Mouse (Mus musculus): ENCODE results near the gene Ola1. TPM values are rescaled to one million over a fixed set of nuclear protein-coding genes. Genes with fewer than 3 reads are reported as not detected.
A peak's percentile ranks its signal among the peaks of the same experiment; 100 is the strongest.

Gene Ola1
- polyA plus RNA-seq, 1 experiment from 2014 or later, result 36.5 TPM

DNA sequence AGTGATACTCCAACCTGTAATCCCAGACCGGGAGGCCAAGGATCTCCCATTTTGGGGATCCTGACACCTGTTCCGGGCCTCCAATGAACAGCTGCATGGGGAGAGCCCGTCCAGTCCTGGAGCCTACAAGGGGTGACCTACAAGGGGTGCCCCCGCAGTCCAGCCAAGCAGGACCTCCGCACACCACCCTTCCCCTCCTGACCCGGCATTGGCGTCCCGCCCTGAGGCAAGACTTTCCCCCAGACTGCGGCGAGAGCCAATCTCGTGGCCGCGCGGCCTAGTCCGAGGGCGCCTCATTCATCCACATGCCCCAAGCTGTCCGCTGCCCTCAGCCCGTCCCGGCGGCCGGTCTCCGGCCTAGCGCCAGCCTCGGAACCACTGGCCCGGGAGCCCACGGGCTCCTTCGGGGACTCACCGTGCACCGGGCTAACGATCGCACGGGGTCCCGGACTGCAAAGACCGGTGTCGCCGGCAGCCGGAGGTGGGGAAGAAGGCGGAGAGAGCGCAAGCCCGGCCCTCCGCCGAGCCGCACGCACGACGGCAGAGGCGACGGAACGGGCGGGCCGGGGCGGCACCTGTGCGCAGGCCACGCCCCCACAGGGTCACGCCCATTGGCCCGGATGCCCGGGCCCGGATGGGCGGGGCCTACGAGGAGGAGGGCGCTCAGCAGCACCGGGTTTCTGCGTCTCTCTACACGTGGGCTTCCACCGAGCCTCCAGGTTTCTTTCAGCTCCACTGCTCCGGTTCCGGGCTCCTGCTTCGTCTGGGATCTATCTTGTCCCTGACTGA, 4.7 kb downstream of the Ola1 start:
- ATAC-seq, result peak; percentile 99
- 1% methylated on average over 60 of the region's 68 CpGs for WGBS (ENCODE audit: insufficient replicate concordance)

DNA sequence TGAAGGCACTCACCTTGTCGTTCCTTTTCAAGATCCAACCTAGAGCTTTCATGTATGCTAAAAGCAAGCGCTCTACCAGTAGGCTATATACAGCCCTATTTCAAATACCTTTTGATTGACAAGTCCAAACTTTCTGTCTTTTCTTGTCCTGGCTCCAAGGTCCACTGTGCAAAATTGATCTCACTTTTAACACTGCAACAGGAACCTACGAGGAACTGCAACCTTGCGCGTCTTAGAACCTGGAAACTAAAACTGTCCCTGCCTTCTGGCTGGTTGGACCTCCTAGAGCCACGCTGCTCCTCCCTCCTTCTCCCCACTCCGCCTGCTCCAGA, 5.2 kb downstream of the Ola1 start:
- peak overlapping the region; percentile 89 for H3K4me2 ChIP-seq (ENCODE audit: low read depth, low read length)
- H3K4me3 ChIP-seq (ENCODE audit: low read depth, low read length), result peak overlapping the region; percentile 81
- H3K27me3 ChIP-seq (ENCODE audit: insufficient read depth, low read length), result no peaks in the 10 kb centered on the region
- DNase-seq (no peak), ATAC-seq (no peak; the same call in 1 of the 2 replicates)
- peak overlapping the region; percentile 72 for H3K27ac ChIP-seq (ENCODE audit: low read depth)
- H3K36me3 ChIP-seq (replicated peaks; ENCODE audit: insufficient read depth, low read length), result peaks cover 3% of the 10 kb centered on the region; the same call in 1 of the 2 replicates
- H3K9me3 ChIP-seq (ENCODE audit: low read length), result no peaks in the 10 kb centered on the region
- H3K4me1 ChIP-seq (ENCODE audit: insufficient read depth), result peaks cover 14% of the 10 kb centered on the region
- peak overlapping the region; percentile 87 for H3K9ac ChIP-seq (replicated peaks)
- TF ChIP-seq CTCF (IDR thresholded peaks at IDR 0.05; ENCODE audit: low read depth) (no peak), EP300 (IDR thresholded peaks at IDR 0.05; ENCODE audit: low read depth) (no peak)
- WGBS (ENCODE audit: insufficient replicate concordance), result 10% methylated on average over 7 of the region's 7 CpGs

More for the DNA sequence above, 4.7 kb downstream of the Ola1 start:
- Histone ChIP-seq H3K27me3 (ENCODE audit: insufficient read depth, low read length) (no peaks in the 10 kb centered on the region), H3K36me3 (replicated peaks; ENCODE audit: insufficient read depth, low read length) (peaks cover 3% of the 10 kb centered on the region; the same call in 1 of the 2 replicates), H3K9ac (replicated peaks) (peak overlapping the region; percentile 87), H3K27ac (ENCODE audit: low read depth) (peak overlapping the region; percentile 72), H3K4me1 (ENCODE audit: insufficient read depth) (peaks cover 14% of the 10 kb centered on the region), H3K4me2 (ENCODE audit: low read depth, low read length) (peak overlapping the region; percentile 89), H3K4me3 (ENCODE audit: low read depth, low read length) (peak overlapping the region; percentile 81), H3K9me3 (ENCODE audit: low read length) (no peaks in the 10 kb centered on the region)
- DNase-seq, result peak; percentile 96
- TF ChIP-seq EP300 (IDR thresholded peaks at IDR 0.05; ENCODE audit: low read depth), result no peak
- no peak for TF ChIP-seq CTCF (IDR thresholded peaks at IDR 0.05; ENCODE audit: low read depth)

DNA sequence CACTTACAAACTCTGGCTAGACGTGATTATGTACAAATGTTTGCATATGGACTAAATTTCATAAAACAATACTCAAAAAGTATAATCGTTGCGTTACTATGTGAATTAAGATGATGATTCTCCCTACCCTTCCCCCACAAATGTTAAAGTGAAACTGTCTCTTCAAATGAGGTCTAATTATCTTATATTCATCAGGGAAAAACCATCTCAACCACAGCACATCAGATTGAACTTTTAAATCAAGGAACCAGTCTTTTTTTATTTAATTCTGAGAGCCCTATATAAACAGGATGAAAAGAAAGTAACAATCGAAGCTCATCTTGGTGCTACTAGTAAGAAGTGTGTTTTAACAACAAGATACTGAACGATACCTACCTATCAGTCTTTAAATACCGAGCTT, 14.4 kb downstream of the Ola1 start:
- ATAC-seq (no peak), DNase-seq (no peak)
- H3K9me3 ChIP-seq (ENCODE audit: low read length), result no peaks in the 10 kb centered on the region
- H3K27me3 ChIP-seq (ENCODE audit: insufficient read depth, low read length), result no peaks in the 10 kb centered on the region
- no peaks in the 10 kb centered on the region; the same call in 1 of the 2 replicates for H3K36me3 ChIP-seq (replicated peaks; ENCODE audit: insufficient read depth, low read length)
- no peak overlapping the region for H3K4me2 ChIP-seq (ENCODE audit: low read depth, low read length)
- no peak overlapping the region for H3K4me3 ChIP-seq (ENCODE audit: low read depth, low read length)
- H3K9ac ChIP-seq (replicated peaks), result no peak overlapping the region
- TF ChIP-seq CTCF (IDR thresholded peaks at IDR 0.05; ENCODE audit: low read depth), result no peak
- no peak for TF ChIP-seq EP300 (IDR thresholded peaks at IDR 0.05; ENCODE audit: low read depth)
- no peak overlapping the region for H3K27ac ChIP-seq (ENCODE audit: low read depth)
- WGBS (ENCODE audit: insufficient replicate concordance), result 83% methylated on average over 6 of the region's 6 CpGs
- H3K4me1 ChIP-seq (ENCODE audit: insufficient read depth), result no peaks in the 10 kb centered on the region

- TF ChIP-seq CTCF (IDR thresholded peaks at IDR 0.05; ENCODE audit: low read depth), result no peak
These were observed 30.2 kb downstream of the Ola1 start for GRCm38 (mm10) chr2:73188488-73188887.

GRCm38 (mm10) chr2:73185185-73185584, 33.5 kb downstream of the Ola1 start:
- ATAC-seq (no peak), DNase-seq (no peak)
- Histone ChIP-seq H3K9ac (replicated peaks) (no peak overlapping the region), H3K9me3 (ENCODE audit: low read length) (no peaks in the 10 kb centered on the region), H3K36me3 (replicated peaks; ENCODE audit: insufficient read depth, low read length) (no peaks in the 10 kb centered on the region), H3K4me1 (ENCODE audit: insufficient read depth) (no peaks in the 10 kb centered on the region), H3K27ac (ENCODE audit: low read depth) (no peak overlapping the region), H3K4me3 (ENCODE audit: low read depth, low read length) (no peak overlapping the region), H3K4me2 (ENCODE audit: low read depth, low read length) (no peak overlapping the region), H3K27me3 (ENCODE audit: insufficient read depth, low read length) (no peaks in the 10 kb centered on the region)
- WGBS (ENCODE audit: insufficient replicate concordance), result 56% methylated on average over 3 of the region's 3 CpGs
- TF ChIP-seq EP300 (IDR thresholded peaks at IDR 0.05; ENCODE audit: low read depth) (no peak), CTCF (IDR thresholded peaks at IDR 0.05; ENCODE audit: low read depth) (no peak)

More at GRCm38 (mm10) chr2:73188488-73188887, 30.2 kb downstream of the Ola1 start:
- Histone ChIP-seq H3K9ac (replicated peaks) (no peak overlapping the region), H3K9me3 (ENCODE audit: low read length) (no peaks in the 10 kb centered on the region), H3K4me2 (ENCODE audit: low read depth, low read length) (no peak overlapping the region), H3K27ac (ENCODE audit: low read depth) (no peak overlapping the region), H3K27me3 (ENCODE audit: insufficient read depth, low read length) (no peaks in the 10 kb centered on the region), H3K4me3 (ENCODE audit: low read depth, low read length) (no peak overlapping the region), H3K36me3 (replicated peaks; ENCODE audit: insufficient read depth, low read length) (no peaks in the 10 kb centered on the region), H3K4me1 (ENCODE audit: insufficient read depth) (no peaks in the 10 kb centered on the region)
- ATAC-seq (no peak), DNase-seq (no peak)
- WGBS (ENCODE audit: insufficient replicate concordance), result 88% methylated on average over 2 of the region's 2 CpGs

DNA sequence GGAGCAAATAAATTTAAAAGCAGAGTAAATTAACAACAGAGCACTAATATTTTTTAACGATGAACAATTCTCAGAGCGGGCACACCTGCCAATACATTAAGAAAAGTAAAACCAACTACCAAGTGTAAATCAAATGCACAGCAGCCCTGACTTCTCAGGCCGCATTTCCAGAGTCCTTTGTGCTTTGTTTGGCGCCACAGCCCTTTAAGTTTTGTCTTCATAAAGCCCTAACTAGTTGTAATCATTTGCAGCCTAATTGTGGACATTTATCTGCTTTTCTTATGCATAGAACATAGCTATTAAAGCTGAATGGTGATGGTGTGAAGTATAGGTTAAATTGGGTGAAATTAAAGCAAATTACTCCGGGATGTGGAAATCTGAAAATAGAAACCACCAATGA, 49.2 kb downstream of the Ola1 start:
- WGBS (ENCODE audit: insufficient replicate concordance), result 84% methylated on average over 5 of the region's 5 CpGs
- ATAC-seq, result no peak
- Histone ChIP-seq H3K4me1 (ENCODE audit: insufficient read depth) (no peaks in the 10 kb centered on the region), H3K36me3 (replicated peaks; ENCODE audit: insufficient read depth, low read length) (no peaks in the 10 kb centered on the region), H3K4me3 (ENCODE audit: low read depth, low read length) (no peak overlapping the region), H3K9me3 (ENCODE audit: low read length) (no peaks in the 10 kb centered on the region), H3K4me2 (ENCODE audit: low read depth, low read length) (no peak overlapping the region), H3K27ac (ENCODE audit: low read depth) (no peak overlapping the region), H3K9ac (replicated peaks) (no peak overlapping the region), H3K27me3 (ENCODE audit: insufficient read depth, low read length) (no peaks in the 10 kb centered on the region)
- no peak for DNase-seq
- TF ChIP-seq CTCF (IDR thresholded peaks at IDR 0.05; ENCODE audit: low read depth), result no peak
- no peak for TF ChIP-seq EP300 (IDR thresholded peaks at IDR 0.05; ENCODE audit: low read depth)

All from liver, postnatal 0 days (tissue).